Mouse (Mus musculus): Measurements from ENCODE around the gene Kif26b.

DNA sequence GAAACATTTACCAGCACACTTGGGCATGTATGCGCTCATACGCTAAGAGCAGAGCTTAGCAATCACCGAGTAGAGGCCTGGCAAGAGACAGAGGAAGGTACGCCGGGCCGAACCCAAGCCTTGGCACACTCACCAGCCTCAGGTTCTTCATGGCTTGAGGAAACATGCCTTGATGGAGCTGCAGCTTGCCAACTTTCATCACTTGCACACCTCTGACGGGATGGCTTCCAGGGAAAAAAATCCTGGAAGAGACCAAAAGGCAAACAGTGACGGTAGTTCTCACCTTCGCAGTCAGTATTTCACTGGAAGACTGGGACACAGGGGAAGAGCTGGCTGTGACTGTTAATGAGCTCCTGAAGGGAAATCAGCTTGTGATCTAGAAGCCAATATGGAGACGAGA, 443.1 kb downstream of the Kif26b start:
- TF ChIP-seq POLR2A (IDR thresholded peaks at IDR 0.05; ENCODE audit: borderline replicate concordance, insufficient read depth, low read length) (no peak), CTCF (IDR thresholded peaks at IDR 0.05; ENCODE audit: borderline replicate concordance, insufficient read depth, low read depth, low read length) (no peak)

Data from cerebellum, adult 2 months (tissue).